Mouse (Mus musculus): ENCODE results near the gene Bola2. TPM values are rescaled to one million over a fixed set of nuclear protein-coding genes. Genes with fewer than 3 reads are reported as not detected.
A peak's percentile ranks its signal among the peaks of the same experiment; 100 is the strongest.

Bola2 gene
- polyA plus RNA-seq, 1 experiment = 61.6 TPM

GRCm38 (mm10) chr7:126697838-126698237, 2.6 kb downstream of the Bola2 start:
- Histone ChIP-seq H3K4me1 (ENCODE audit: control insufficient read depth, insufficient read depth, low read length) (peaks cover 27% of the 10 kb centered on the region), H3K27me3 (ENCODE audit: control insufficient read depth, insufficient read depth, low read length) (no peaks in the 10 kb centered on the region), H3K27ac (ENCODE audit: insufficient read depth, low read length) (no peak overlapping the region), H3K4me3 (replicated peaks; ENCODE audit: insufficient read depth, low read depth, low read length) (no peak overlapping the region)
- WGBS = 91% methylated on average over 8 of the region's 8 CpGs
- no peak for DNase-seq
- TF ChIP-seq POLR2A (IDR thresholded peaks at IDR 0.05; ENCODE audit: borderline replicate concordance, insufficient read depth, low read length) (no peak), CTCF (IDR thresholded peaks at IDR 0.05; ENCODE audit: borderline replicate concordance, insufficient read depth, low read depth, low read length) (no peak)

GRCm38 (mm10) chr7:126700063-126701015, 5.1 kb downstream of the Bola2 start:
- TF ChIP-seq POLR2A (IDR thresholded peaks at IDR 0.05; ENCODE audit: borderline replicate concordance, insufficient read depth, low read length) = no peak
- TF ChIP-seq CTCF (IDR thresholded peaks at IDR 0.05; ENCODE audit: borderline replicate concordance, insufficient read depth, low read depth, low read length) = no peak
- H3K4me1 ChIP-seq (ENCODE audit: control insufficient read depth, insufficient read depth, low read length) = peaks cover 26% of the 10 kb centered on the region
- H3K4me3 ChIP-seq (replicated peaks; ENCODE audit: insufficient read depth, low read depth, low read length) = peak overlapping the region; percentile 48
- peak; percentile 45 to 52 for DNase-seq
- no peak overlapping the region for H3K27ac ChIP-seq (ENCODE audit: insufficient read depth, low read length)
- WGBS = 55% methylated on average over 25 of the region's 25 CpGs
- no peaks in the 10 kb centered on the region for H3K27me3 ChIP-seq (ENCODE audit: control insufficient read depth, insufficient read depth, low read length)

- DNase-seq = peak; percentile 88 to 93
- peaks cover 26% of the 10 kb centered on the region for H3K4me1 ChIP-seq (ENCODE audit: control insufficient read depth, insufficient read depth, low read length)
- H3K27me3 ChIP-seq (ENCODE audit: control insufficient read depth, insufficient read depth, low read length) = no peaks in the 10 kb centered on the region
- H3K27ac ChIP-seq (ENCODE audit: insufficient read depth, low read length) = peak overlapping the region; percentile 64; the same call in 1 of the 2 replicates
- 0 out of 2 replicates have a peak, but pooled peaks have one; percentile 17 for TF ChIP-seq POLR2A (IDR thresholded peaks at IDR 0.05; ENCODE audit: borderline replicate concordance, insufficient read depth, low read length)
- peak; percentile 86 for TF ChIP-seq CTCF (IDR thresholded peaks at IDR 0.05; ENCODE audit: borderline replicate concordance, insufficient read depth, low read depth, low read length)
- H3K4me3 ChIP-seq (replicated peaks; ENCODE audit: insufficient read depth, low read depth, low read length) = peak overlapping the region; percentile 48
- WGBS = under 1% methylated on average over 11 of the region's 11 CpGs
Observed at GRCm38 (mm10) chr7:126701070-126701469, 5.9 kb downstream of the Bola2 start.

GRCm38 (mm10) chr7:126701559-126702357, 6.6 kb downstream of the Bola2 start:
- no peak for TF ChIP-seq POLR2A (IDR thresholded peaks at IDR 0.05; ENCODE audit: borderline replicate concordance, insufficient read depth, low read length)
- TF ChIP-seq CTCF (IDR thresholded peaks at IDR 0.05; ENCODE audit: borderline replicate concordance, insufficient read depth, low read depth, low read length) = no peak
- peak in 1 of 2 experiments; percentile 23 for DNase-seq
- Histone ChIP-seq H3K27me3 (ENCODE audit: control insufficient read depth, insufficient read depth, low read length) (no peaks in the 10 kb centered on the region), H3K4me1 (ENCODE audit: control insufficient read depth, insufficient read depth, low read length) (peaks cover 26% of the 10 kb centered on the region), H3K27ac (ENCODE audit: insufficient read depth, low read length) (peak overlapping the region; percentile 64), H3K4me3 (replicated peaks; ENCODE audit: insufficient read depth, low read depth, low read length) (peak overlapping the region; percentile 80)
- WGBS = 39% methylated on average over 24 of the region's 24 CpGs

- Histone ChIP-seq H3K27me3 (ENCODE audit: control insufficient read depth, insufficient read depth, low read length) (no peaks in the 10 kb centered on the region), H3K4me1 (ENCODE audit: control insufficient read depth, insufficient read depth, low read length) (peaks cover 26% of the 10 kb centered on the region), H3K4me3 (replicated peaks; ENCODE audit: insufficient read depth, low read depth, low read length) (peak overlapping the region; percentile 80), H3K27ac (ENCODE audit: insufficient read depth, low read length) (peak overlapping the region; percentile 64)
- TF ChIP-seq POLR2A (IDR thresholded peaks at IDR 0.05; ENCODE audit: borderline replicate concordance, insufficient read depth, low read length) (no peak), CTCF (IDR thresholded peaks at IDR 0.05; ENCODE audit: borderline replicate concordance, insufficient read depth, low read depth, low read length) (no peak)
- WGBS = 55% methylated on average over 6 of the region's 6 CpGs
- peak in 1 of 2 experiments; percentile 18 for DNase-seq
Observed at GRCm38 (mm10) chr7:126702358-126702757, 7.2 kb downstream of the Bola2 start.

- peak; percentile 48 to 62 for DNase-seq
- TF ChIP-seq POLR2A (IDR thresholded peaks at IDR 0.05; ENCODE audit: borderline replicate concordance, insufficient read depth, low read length) = no peak
- Histone ChIP-seq H3K4me1 (ENCODE audit: control insufficient read depth, insufficient read depth, low read length) (peaks cover 26% of the 10 kb centered on the region), H3K27me3 (ENCODE audit: control insufficient read depth, insufficient read depth, low read length) (no peaks in the 10 kb centered on the region), H3K4me3 (replicated peaks; ENCODE audit: insufficient read depth, low read depth, low read length) (peak overlapping the region; percentile 80), H3K27ac (ENCODE audit: insufficient read depth, low read length) (peak overlapping the region; percentile 64)
- 26% methylated on average over 12 of the region's 12 CpGs for WGBS
Observed at GRCm38 (mm10) chr7:126702861-126703756, 7.9 kb downstream of the Bola2 start.

- 3% methylated on average over 7 of the region's 7 CpGs for WGBS
- Histone ChIP-seq H3K27me3 (ENCODE audit: control insufficient read depth, insufficient read depth, low read length) (no peaks in the 10 kb centered on the region), H3K27ac (ENCODE audit: insufficient read depth, low read length) (peak overlapping the region; percentile 64), H3K4me3 (replicated peaks; ENCODE audit: insufficient read depth, low read depth, low read length) (peak overlapping the region; percentile 80), H3K4me1 (ENCODE audit: control insufficient read depth, insufficient read depth, low read length) (peaks cover 26% of the 10 kb centered on the region)
- DNase-seq = peak; percentile 56 to 71
- TF ChIP-seq CTCF (IDR thresholded peaks at IDR 0.05; ENCODE audit: borderline replicate concordance, insufficient read depth, low read depth, low read length) (no peak), POLR2A (IDR thresholded peaks at IDR 0.05; ENCODE audit: borderline replicate concordance, insufficient read depth, low read length) (peak; percentile 36; the same call in 1 of the 2 replicates)
Observed at GRCm38 (mm10) chr7:126703757-126704077, 8.5 kb downstream of the Bola2 start.

All from cerebellum, adult 2 months (tissue).